Mouse (Mus musculus): ENCODE data around the gene Fgf14.
A peak's percentile ranks its signal among the peaks of the same experiment; 100 is the strongest.

GRCm38 (mm10) chr14:124192815-124193142, 484.1 kb downstream of the Fgf14 start:
- TF ChIP-seq CTCF (IDR thresholded peaks at IDR 0.05; ENCODE audit: insufficient read depth, low read depth, low read length) = no peak
- TF ChIP-seq POLR2A (IDR thresholded peaks at IDR 0.05; ENCODE audit: insufficient read depth, low read depth, low read length) = 0 out of 2 replicates have a peak, but pooled peaks have one; percentile 21
